Mouse (Mus musculus) layer of hippocampus, postnatal 10 days (tissue): ENCODE measurements at regions not wholly inside any gene's neighbourhood (a gene's known extent, or its start where the extent isn't known, plus 50 kb on each side); places are given as distances from the start of the nearest gene placed in this dataset.

Experiments used
- DNase-seq, 2 experiments: peaks; one replicate each; pipeline ENCODE4 v3.0.0; 2021; ENCODE audit warnings: low spot score in 2 of 2

GRCm38 (mm10) chr1:177667041-177667791, 62.4 kb upstream of the 1700016C15Rik start:
- DNase-seq: no peak

DNA sequence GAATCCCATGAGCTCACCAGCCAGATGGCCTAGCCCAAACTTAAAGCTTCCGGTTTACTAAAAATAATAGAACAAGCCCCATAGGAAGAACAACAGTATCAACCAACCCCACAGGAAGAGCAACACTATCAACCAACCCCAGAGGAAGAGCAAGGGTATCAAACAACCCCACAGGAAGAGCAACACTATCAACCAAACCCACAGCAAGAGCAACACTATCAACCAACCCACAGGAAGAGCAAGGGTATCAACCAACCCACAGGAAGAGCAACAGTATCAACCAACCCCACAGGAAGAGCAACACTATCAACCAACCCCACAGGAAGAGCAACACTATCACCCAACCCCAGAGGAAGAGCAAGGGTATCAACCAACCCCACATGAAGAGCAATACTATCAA, 59.0 kb upstream of the 1700016C15Rik start:
- DNase-seq: no peak

DNA sequence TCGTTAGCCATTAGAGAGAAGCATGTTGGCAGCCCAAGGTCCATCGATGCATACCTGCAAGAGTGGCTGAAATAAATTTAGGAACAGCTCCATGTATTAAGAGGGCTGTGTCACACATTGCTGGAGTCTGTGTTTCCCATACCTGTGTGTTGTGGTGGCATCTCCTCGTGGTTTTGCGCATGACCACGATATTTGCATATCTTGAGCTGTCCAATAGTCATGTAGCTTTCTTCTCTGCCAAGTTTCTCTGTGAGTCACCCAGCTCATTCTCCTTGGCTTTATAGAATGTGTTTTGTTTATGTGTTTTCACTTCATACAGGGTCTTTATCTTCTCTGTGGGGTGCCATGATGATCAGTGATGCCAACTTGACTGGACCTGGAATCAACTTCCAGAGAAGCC, 53.0 kb upstream of the 1700016C15Rik start:
- no peak for DNase-seq

DNA sequence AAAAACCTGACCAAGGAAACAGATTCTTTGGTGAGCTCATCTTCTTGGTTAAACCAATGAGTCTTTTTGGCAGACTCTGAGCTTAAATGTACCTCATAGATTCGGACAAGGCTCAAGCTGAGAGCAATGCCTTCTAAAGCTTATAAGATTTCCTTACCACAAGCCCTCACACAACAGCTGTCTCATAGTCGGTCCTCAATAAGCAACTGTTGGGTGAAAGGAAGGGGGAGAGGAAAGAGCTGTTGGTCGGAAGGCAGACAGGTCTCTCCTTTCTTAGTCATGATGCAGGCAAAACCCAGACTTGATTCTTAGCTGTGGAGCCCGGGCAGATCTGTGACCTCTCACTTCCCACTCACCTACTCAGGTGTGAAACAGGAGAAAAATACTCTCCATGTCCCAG, 50.8 kb upstream of the 1700016C15Rik start:
- DNase-seq: no peak
